Mouse (Mus musculus): ENCODE data around the gene Samd14.

Gene Samd14

GRCm38 (mm10) chr11:94990102-94990748, 19.5 kb upstream of the Samd14 start:
- DNase-seq (ENCODE audit: low spot score in 2 of 2): no peak

- DNase-seq (ENCODE audit: low spot score in 2 of 2): peak; percentile 89 to 94
Observed at GRCm38 (mm10) chr11:94990749-94991577, 18.7 kb upstream of the Samd14 start, which contains the start of gene Ppp1r9b. Gene Ppp1r9b (plus strand): TSS chr11:94991035.

- no peak for DNase-seq (ENCODE audit: low spot score in 2 of 2)
Observed at GRCm38 (mm10) chr11:94991641-94992479, 17.8 kb upstream of the Samd14 start.

GRCm38 (mm10) chr11:94992480-94992753, 17.3 kb upstream of the Samd14 start:
- DNase-seq (ENCODE audit: low spot score in 2 of 2): no peak

GRCm38 (mm10) chr11:94992754-94993606, 16.7 kb upstream of the Samd14 start:
- DNase-seq (ENCODE audit: low spot score in 2 of 2): no peak

GRCm38 (mm10) chr11:94994208-94994814, 15.4 kb upstream of the Samd14 start:
- DNase-seq (ENCODE audit: low spot score in 2 of 2): no peak

GRCm38 (mm10) chr11:94994947-94995772, 14.5 kb upstream of the Samd14 start:
- DNase-seq (ENCODE audit: low spot score in 2 of 2): no peak

GRCm38 (mm10) chr11:94996101-94996500, 13.6 kb upstream of the Samd14 start:
- no peak for DNase-seq (ENCODE audit: low spot score in 2 of 2)

GRCm38 (mm10) chr11:94996984-94997383, 12.7 kb upstream of the Samd14 start:
- DNase-seq (ENCODE audit: low spot score in 2 of 2): no peak

GRCm38 (mm10) chr11:94997596-94997995, 12.1 kb upstream of the Samd14 start:
- no peak for DNase-seq (ENCODE audit: low spot score in 2 of 2)

GRCm38 (mm10) chr11:94998041-94998531, 11.6 kb upstream of the Samd14 start:
- no peak for DNase-seq (ENCODE audit: low spot score in 2 of 2)

GRCm38 (mm10) chr11:95000128-95000527, 9.6 kb upstream of the Samd14 start:
- no peak for DNase-seq (ENCODE audit: low spot score in 2 of 2)

GRCm38 (mm10) chr11:95000548-95000947, 9.1 kb upstream of the Samd14 start:
- DNase-seq (ENCODE audit: low spot score in 2 of 2): no peak

GRCm38 (mm10) chr11:95001058-95001457, 8.6 kb upstream of the Samd14 start:
- peak in 1 of 2 experiments; percentile 80 for DNase-seq (ENCODE audit: low spot score in 2 of 2)

- DNase-seq (ENCODE audit: low spot score in 2 of 2): no peak
Observed at GRCm38 (mm10) chr11:95001584-95002347, 7.9 kb upstream of the Samd14 start.

- DNase-seq (ENCODE audit: low spot score in 2 of 2): no peak
Observed at GRCm38 (mm10) chr11:95002705-95003104, 7.0 kb upstream of the Samd14 start.

GRCm38 (mm10) chr11:95004136-95004936, 5.3 kb upstream of the Samd14 start:
- no peak for DNase-seq (ENCODE audit: low spot score in 2 of 2)

- no peak for DNase-seq (ENCODE audit: low spot score in 2 of 2)
Observed at GRCm38 (mm10) chr11:95004937-95005198, 4.8 kb upstream of the Samd14 start.

- no peak for DNase-seq (ENCODE audit: low spot score in 2 of 2)
Observed at GRCm38 (mm10) chr11:95006038-95006437, 3.6 kb upstream of the Samd14 start.
